Mouse (Mus musculus) kidney, adult 11 months (tissue): ENCODE measurements around the gene Tspan15.
A peak's percentile ranks its signal among the peaks of the same experiment; 100 is the strongest.

ENCODE experiments used
- DNase-seq: peaks from one replicate; pipeline ENCODE4 v3.0.0; 2022

Gene Tspan15

DNA sequence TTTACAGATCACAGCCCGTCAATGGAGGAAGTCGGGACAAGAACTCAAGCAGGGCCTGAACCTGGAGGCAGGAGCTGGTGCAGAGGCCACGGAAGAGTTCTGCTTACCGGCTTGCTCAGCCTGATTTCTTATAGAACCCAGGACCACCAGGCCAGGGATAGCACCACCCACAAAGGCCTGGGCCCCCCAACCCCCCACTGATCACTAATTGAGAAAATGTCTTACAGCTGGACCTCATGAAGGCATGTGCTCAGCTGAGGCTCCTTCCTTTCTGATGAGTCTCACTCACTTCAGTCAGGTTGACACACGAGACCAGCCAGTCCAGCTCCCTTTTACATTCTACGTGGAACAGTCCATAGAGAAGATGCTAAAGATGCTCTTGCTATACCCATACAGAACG is 5.2 kb downstream of the Tspan15 start:
- DNase-seq = no peak

DNA sequence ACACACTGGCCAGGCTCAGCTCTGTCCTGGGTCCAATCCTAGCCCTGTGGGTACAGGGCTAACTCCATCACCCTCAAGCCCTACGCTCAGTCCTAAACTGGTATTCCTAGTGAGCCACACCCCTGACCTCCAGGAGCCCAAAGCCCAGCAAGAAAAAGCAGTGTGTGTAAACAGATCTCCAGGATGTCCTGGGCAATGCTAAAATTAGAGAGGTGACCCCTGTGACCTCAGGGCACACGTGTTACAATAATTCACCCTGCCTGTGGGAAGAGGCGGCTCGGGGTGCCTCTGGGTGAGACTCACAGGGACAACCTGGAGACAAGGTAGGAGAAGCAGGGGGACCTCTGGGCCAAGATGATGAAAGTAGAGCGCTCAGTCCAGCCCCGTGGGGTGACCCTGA is 6.8 kb downstream of the Tspan15 start:
- peak; percentile 60 for DNase-seq

DNA sequence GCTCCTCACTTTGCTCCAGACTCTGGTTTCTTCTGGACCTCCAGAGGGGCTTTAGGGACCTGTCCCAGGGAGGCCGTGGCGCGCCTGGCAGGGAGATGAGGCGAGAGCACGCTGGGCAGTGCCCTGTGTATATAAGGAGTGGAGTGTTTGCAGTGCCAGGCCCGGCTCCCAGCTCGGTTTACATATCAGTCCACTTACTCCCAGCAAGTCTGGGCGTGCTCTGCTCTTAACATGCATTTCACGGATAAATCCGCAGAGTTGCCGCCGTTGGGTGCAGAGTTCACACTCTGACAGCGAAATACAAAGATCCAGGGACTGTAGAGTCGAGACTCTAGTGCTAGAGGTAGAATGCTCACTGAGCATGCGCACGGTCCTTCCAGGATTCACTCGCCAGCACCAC is 8.3 kb downstream of the Tspan15 start:
- DNase-seq = no peak

DNA sequence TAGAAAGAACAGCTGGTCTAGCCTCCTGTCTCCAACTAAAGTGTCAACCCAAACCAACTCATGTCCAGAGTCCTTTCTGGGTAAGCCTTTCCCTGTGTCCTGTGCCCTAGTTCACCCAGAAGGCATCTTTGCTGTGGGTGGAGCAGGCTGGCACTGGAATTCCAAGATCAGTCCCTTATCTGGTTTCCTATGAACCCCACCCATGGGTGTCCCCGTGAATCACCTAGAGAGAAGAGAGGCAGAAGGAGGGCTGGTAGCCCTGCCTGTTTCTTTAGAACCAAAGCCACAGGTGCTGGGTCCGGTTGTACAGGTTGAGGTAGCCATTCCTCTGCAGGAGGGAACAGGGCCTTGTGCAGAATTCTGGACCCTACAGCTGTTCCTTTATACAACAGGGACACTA is 9.4 kb downstream of the Tspan15 start:
- no peak for DNase-seq

DNA sequence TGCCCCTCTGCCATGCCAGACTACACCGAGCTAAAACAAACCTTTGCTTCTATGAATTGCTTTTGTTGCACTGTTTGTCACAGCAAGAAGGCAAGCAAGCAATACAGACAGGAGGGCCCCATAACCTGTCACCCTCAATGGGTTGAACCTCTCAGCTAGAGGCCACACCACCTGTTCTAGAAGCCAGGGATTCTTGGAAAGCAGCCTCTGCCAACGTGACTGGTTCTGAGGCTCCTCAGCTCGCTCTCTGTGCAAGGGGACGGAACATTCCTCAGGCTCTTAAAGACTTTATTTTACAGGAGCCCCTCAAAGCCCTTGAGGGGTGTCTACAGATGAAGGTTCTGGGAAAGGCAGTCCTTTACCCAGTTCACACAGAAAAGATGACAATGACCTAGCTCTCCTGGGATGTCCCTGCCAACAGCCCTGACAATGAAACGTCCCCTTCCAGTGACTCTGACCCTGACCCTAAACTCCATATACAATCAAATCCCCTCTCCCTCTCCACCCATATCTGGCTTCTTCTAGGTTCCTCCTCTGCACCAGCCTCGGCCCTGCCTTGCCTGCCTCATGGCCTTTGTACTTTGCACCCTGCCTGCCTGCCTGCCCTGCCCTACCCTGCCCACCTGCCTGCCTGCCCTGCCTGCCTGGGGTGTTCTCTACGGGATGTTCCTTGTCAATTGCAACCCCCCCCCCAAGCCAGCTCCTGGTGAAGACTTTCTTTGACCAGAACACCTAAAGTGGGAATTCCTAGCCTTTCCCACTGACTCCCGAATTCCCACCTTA is 10.1 kb downstream of the Tspan15 start:
- DNase-seq = peak; percentile 62

DNA sequence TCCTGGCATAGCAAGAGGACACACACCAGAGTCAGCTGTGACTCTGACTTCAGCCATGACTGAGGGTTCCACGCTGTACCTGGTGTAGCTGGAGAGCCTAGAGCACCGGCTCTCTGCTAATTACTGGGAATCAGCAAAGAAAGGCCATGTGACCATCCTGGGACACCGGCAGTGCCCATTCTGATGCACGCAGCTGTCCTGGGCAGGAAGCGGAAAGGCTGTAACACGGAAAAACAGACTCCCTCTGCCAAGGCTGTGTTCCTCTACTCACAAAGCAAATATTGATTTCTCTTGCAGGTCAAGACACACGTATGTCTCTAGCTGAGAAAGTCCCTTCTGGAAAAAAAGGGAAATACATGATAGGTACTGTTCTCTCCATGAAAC is 12.3 kb downstream of the Tspan15 start:
- peak; percentile 46 for DNase-seq

DNA sequence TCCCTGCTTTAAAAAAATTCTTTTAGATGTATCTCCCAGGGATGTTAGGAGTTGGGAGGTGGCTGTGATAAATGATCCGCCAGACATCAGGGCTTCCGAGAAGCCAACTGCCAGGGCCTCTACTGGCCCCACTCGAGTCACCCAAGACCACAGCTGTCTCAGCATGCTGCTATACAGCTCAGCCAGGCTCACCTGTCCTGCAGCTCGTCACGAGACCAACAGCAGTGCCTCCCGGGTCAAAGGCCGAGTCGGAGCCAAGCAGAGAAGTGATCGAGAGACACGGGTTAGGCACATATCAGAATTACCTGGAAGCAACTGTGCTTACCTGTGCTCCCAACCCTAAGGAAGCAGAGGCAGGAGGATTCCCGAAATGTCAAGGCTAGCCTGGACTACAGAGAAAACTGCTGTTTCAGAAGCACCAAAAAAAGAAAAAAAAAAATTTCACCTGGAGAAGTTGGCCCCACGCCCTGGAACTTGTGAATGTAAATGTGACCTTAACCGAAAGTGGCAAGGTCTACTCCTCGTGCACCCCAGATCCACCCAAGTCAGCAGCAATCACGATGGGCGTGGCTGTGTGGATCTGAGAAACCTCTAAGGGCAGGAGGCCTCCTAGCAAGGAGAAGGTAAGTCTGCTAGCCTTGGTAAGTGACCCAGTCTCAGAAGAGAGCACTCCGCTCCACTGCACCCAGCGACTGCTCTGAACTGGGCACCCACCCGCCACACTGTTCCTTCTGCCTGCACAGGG is 12.8 kb downstream of the Tspan15 start:
- no peak for DNase-seq

DNA sequence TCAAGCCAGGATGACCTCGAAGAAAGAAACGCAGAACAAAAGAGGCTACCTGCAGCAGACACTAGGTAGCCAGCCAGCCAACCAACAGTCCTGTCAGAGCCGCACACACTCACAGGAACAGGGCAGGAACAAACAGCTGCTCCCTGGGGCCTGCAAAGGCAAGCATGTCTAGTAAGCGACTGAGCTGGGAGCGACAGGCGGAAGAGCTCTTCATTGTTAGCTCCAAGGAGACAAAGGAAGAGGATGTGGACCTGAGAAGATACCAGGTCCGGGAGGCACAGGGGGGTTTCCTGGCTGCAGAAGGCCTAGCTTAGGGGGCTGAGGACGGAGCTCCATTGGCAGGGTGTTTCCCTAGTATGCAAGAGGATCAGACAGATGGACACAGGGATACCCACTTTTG is 13.9 kb downstream of the Tspan15 start:
- peak; percentile 64 for DNase-seq

DNA sequence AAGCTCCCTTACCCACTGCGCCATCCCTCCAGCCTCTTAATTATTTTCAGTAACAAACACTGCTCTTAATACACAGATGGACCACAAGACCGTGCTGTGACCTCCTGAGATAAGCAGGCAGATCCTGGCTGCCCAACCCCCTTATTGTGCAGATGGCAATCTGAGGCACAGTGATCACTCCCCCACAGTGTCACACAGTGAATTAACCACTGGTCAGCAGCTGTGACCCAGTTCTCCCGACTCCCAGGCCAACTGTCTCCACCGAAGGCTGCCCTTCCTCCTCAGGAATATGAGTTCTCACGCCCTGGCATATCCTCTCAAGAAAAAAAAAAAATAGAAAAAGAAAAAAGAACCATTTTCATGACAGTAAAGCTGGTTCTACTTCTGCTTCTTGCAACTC is 14.5 kb downstream of the Tspan15 start:
- peak; percentile 36 for DNase-seq

DNA sequence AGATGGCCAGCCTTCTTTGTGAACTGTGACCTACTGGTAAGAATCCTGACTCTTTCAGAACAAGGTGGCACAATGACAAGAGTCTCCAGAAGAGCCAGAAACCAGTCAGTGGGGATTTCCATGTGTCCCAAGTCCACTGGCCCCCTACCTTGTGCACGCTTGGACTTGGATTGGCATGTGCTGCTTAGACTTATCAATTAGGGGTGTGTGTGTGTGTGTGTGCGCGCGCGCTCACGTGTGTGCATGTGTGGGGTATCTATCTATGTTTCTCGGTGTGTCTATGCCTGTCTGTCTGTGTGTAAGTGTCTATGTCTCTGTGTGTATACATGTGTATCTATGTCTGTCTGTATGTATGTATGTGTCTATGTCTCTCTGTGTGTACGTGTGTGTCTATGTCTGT is 15.4 kb downstream of the Tspan15 start:
- DNase-seq = no peak

DNA sequence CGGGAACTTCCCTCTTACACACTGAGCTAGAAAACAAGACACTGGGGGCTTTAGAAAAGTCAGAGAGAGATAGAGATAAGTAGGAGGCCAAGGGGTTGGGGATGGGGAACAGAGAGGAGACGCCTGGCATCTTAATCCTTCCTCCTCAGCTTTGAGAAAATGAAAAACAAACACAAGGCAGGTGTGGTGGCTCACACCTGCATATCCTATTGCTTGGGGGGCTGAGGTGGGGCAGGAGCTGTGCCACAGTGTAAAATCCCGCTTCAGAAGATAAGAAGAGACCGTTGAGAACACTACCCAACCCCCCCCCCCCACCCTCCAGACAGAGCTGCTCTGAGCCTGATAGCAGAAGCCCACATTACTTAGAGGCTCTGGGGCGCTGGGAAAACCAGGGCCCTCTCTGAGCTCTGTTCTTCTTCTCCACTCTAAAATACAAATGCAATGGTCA is 15.9 kb downstream of the Tspan15 start:
- DNase-seq = no peak

DNA sequence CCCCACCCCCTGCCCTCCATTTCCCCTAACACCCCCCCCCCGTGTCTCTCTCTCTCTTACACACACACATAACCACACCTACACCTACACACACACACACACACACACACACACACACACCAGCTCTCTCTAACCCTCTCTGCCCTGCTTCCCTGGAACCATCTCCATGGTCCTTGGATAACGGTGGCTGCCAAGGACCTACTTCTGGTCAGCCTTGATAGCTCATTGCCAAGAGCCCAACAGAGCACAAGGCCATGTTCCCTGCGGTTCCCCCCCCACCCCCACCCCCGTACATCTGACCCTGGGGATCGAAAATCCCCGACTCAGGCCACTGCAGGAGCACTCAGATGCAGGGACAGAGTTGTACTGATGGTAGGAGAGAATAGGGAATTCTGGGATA is 19.7 kb downstream of the Tspan15 start:
- DNase-seq = no peak

DNA sequence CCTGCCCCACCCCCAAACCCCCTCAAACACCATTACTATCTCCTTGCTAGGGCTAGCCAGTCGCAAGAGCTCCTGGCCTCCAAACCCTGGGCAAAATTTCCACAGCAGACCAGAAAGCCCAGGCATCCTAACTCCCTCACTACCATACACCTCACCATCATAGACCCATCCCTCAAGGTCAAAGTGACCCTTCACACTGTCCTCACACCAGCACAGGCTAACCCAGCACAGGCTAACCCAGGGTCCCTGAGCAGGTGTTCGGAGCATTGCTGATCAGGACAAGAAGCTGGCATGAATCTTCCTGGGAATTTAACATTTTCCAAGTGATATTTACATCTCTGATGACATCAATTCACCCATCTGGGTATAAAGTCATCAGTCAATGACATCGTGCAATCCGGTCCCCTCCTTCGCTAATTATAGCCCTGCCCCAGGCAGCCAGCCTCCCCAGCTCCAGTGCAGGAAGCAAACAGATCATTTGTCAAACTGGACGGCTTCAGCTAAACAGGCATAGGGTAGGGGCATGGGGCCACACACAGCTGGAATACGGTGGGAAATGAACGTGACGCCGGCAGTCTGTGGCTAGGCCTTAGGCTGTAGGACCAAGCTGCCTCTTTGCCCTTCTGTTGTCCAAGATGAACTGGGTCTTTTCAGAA is 22.7 kb downstream of the Tspan15 start:
- DNase-seq = peak; percentile 55

DNA sequence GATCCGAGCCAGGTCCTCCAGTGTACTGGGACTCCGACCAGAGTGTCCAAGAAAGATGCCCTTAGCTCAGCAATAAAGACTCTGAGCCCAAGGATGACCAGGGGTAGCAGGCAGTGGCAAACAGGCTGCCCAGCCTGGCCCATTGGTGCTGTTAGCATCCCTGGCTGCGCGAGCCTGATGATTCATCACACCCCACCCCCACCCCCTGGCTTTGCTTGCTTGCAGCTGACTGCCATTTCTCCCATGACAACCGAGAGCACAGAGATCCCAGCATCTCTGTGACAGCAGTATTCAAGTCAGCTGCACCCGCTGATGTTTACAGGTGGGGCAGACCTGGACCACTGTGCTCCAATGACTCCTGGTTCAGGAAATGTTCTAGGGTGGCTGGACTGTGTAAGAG is 28.5 kb downstream of the Tspan15 start:
- no peak for DNase-seq

DNA sequence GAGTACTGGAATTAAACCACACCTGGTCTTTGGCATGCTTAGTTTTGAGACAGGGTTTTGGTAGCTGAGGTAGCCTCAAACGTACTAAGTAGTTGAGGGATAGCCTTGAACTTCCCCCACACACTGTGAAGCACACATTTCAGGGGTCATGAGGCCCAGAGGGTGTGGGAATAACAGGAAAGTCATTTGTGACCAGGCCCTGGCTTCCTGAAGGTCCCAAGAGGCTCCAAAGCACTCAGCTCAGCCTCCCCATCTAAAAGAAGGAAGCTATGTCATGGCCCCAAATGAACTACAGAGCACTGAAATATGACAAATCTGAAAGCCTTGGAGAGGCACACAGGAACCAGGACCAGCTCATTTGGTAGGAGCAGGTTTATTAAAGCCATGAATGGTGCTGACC is 32.2 kb downstream of the Tspan15 start:
- DNase-seq = no peak

DNA sequence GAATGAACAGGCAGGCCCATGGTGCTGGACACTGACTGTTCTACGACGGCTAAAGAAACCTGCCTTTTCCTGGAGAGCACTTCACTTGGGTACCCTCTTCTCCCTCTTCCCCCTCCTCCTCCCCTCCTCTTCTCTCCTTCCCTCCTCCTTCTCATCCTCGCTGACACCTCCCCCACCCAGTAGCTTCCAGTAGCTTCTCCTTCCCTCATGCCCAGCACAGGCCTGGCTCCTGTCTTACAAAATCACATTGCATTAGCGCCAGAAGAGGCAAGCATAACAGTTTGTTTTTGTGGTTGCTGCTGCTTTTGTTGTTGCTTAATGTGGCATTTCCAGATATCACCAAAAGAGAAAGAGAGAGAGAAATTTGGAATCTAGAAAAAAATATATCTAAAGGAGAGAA is 33.6 kb downstream of the Tspan15 start:
- DNase-seq = no peak

DNA sequence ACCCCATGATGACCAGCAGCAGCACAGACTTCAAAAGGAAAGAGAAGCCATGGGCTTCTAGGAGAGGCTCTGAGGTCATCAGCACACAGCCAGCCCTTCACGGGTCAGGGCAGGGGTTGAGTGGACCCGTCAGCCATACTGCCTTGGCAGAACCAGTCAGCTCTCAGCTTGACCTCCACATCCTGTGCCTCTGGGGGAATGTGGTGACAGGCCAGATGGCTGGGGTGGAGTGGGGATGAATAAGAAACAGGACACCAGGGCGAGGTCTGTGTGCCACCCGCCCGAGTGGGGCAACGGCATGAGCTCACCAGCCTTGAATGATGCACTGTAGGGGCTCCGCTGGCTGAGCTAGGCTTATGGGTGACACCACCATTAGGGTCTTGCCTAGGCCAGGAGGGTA is 35.7 kb downstream of the Tspan15 start:
- no peak for DNase-seq

DNA sequence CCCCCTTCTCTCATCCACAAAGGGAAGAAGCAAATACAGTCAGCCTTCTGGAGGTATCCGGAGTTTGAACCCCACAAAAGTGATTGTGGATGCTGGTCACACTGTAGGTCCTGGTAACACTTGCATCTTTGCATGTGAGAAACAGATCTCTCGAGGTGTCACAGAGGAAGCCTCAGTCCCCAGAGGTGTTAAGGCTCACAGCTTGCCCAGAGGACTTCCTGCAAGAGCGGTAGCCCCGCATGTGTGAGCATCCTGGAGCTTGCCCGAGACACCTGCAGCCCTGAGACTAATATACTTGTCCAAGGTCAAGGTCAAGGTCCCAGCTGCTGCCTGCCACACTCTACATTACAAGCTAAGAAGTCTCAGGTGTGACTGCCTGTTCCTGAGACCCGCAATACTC is 36.1 kb downstream of the Tspan15 start:
- DNase-seq = no peak

DNA sequence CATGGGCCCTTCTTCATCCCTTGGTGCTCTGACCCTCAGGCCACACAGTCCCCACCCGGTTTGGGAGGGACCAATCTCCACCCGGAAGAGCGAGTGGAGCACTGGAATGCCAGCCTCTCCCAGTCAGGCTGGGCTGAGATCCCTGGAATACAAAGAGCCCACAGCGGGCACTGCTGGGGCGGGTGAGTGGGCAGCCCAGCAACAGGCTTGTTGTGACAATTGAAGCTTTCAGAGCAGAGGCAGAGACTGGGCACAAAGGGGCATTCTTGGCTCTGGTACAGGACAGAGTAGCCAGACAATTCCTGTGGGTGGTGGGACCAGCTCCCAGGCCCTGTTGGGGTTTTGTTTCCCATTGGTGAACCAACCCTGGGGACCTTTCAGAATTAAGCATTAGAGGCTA is 36.6 kb downstream of the Tspan15 start:
- DNase-seq = no peak

DNA sequence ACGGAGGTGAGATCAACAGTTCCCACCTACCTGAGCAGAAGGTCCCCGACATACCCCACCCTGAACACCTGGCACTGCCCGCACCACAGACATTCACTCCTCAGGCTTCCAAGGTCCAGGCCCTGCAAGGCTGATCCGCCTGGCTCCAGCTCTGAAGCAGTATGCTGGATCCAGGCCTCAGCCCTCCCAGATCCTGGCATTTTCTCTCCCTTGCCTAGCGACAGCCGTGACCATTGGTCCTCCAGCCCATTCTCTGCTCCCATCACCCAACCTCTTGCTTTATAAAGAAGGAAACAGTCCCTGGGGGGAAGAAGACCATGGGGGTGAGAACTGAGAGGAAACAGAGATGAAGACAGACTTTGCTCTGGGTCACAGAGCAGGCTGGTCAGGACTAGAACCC is 37.0 kb downstream of the Tspan15 start:
- no peak for DNase-seq

DNA sequence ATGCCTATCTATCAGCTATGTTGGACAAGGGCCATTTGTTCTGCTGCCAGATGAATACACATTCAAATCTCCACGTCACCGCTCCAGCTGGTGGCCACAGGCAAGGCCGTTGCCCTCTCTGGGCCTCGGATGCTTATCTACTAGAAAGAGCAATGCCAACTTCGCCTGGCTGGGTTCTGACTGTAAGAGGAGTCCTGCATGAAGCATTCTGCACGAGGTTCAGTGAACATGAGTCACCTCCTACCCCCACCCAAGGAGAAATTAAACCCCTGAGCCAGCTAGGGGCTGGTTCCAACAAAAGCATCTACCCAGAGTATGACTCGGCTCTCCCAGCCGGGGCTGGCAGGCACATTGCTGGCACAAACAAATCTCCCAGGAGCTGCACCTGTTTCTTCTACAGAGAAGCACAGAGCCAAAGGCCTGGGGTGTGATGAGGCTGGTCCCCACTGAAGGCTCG is 38.3 kb downstream of the Tspan15 start:
- DNase-seq = peak; percentile 40

DNA sequence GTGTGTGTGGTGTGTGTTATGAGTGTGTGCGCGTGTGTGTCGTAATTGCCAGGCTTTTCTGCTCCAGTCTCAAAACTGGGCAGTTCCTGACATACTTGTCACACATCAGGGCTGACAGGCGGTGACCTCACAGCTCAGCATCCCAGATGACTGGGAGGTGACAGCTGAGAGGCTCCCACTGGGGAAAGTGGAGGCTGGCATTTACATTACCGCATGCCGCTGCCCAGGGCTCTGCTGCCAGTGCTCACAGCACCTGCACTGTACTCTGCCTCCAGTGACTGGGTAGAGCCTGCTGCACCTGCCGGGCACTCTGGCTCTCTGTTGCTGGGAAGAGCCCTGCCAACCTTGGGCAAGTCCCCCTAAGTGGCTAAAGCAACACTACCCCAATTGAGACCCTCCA is 40.2 kb downstream of the Tspan15 start:
- no peak for DNase-seq

DNA sequence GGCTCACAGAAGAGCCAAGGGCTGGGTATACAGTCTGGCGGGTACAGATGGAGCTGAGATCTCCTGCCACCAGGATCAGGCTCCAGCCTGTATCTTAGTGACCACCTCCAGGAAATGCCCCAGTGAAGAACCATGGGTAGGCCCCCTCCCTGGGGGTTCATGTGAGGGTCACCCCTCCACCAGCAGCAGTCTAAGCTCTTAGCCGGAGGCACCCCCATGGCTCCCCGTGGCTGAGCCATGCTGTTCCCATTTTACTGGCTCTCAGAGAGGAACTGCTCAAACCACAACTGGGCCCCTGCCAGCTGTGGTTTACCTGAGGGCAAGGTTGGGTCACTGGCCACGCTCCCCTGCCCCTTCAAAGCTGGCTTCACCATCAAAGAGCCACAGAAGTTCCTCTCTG is 41.1 kb downstream of the Tspan15 start:
- no peak for DNase-seq

DNA sequence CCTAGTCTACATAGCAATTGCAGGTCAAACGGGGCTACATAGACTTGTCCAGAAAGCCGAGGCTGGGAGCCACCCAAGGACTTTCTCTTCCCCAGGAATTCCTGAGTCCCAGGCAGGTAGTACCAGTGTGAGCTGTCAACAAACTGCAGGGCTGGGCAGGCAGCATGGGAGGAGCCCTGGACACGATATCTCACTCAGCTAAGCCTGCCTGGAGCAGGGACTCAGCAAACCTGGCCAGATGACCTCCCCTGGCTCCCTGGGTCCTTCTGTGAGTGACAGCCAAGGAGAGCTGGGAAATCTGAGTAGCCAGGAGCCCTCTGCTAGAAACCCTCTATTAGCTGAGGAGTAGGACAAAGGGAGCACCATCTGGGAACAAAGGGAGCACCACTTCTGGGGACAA is 41.7 kb downstream of the Tspan15 start:
- no peak for DNase-seq
